Mouse (Mus musculus): ENCODE measurements around the gene Khsrp. TPM values are rescaled to one million over a fixed set of nuclear protein-coding genes. Genes with fewer than 3 reads are reported as not detected.

Khsrp gene
- total RNA-seq, 2 experiments from 2014 or later = 45.9 to 47.7 TPM

DNA sequence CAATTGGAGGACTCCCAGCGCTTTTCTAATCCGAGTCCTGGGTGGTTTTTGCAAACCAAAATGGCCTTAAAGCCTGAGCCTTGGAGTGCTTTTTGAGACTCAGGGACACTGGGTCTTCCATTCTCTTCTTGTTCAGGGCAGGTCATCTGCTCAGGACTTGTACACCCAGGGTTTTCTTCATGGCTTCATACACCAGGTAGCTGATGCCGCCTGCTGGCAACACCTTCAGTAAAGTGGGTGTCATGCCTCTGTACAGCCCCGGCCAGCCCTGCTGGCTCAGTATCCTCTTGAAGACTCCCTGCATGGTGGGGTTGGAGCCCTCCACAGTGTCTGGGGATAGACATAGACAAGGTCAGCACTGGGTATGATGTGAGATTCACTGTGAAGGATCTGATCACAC lies 1.5 kb upstream of the Khsrp start:
- intact Hi-C loops (cut with DNase I) = loop anchor here (1.0 kb wide), 1 partner anchor 26 kb away; the partner anchor contains the start of genes Crb3 and Slc25a23

DNA sequence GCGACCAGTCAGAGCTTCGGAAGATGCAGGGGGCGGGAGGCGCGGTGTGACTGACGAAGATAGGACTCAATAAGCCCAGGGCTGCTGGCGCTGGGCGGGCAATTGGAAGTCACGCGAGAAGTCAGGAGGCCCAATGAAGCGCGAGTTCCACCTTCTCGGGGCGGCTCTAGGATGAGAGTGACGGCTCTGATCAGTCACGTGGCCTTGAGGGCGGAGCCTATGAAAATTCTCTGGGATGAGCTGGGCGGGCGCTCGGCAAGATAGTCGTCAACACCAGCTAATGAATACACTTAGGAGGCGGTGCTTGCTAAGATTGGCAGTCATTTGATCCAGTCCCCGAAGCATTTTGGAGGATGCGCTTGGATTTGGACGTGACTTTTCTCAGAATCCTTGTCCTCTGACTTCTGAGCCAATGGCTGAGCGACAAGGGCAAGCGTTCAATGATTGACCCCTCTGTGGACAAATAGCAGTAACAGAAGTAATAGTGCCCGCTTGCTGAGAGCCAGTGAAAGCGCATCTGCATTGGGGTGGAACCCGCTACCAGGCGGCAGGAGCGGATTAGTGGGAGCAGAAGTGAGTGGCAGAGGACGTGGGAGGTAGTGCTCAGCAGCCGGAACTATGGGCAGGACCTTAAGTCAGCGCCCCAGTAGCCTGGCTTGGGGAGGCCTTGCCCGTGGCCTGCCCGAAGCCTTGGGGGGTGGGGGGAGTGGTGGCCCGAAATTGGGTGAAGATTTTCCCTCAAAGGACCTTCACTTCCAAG lies 519 bp upstream of the Khsrp start:
- intact Hi-C loops (cut with DNase I) = no loop called here
- DNase-seq = peak; percentile 98

More for the DNA sequence above, 1.5 kb upstream of the Khsrp start:
- DNase-seq = no peak

GRCm38 (mm10) chr17:57029691-57030090 lies 1.6 kb downstream of the Khsrp start:
- intact Hi-C loops (cut with DNase I) = loop anchor here (1.0 to 5.0 kb wide), 3 partner anchors 16 to 92 kb away; partner anchors contain the start of genes Clpp and Mllt1
- DNase-seq = peak in 1 of 2 experiments; percentile 20

DNA sequence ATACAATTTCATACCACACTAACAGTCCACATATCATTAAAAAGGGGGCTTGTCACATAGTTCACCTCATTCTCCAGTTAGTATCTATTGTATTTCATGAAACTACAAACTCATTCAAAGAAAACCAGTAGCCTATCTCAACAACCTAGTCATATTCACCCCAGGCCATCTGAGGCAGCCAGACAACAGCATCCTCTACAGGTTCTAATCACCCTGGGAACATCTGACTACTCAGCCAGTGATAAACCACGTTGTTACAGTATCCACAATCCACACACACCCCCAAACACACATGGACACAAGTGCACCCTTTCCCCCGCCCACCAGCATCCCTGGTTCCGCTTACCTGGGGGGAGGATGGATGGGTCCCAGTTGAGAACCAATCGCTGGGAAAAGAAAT lies 3.9 kb downstream of the Khsrp start:
- DNase-seq = no peak
- intact Hi-C loops (cut with DNase I) = loop anchor here (5.0 kb wide), 1 partner anchor 90 kb away; the partner anchor contains the start of gene Mllt1

DNA sequence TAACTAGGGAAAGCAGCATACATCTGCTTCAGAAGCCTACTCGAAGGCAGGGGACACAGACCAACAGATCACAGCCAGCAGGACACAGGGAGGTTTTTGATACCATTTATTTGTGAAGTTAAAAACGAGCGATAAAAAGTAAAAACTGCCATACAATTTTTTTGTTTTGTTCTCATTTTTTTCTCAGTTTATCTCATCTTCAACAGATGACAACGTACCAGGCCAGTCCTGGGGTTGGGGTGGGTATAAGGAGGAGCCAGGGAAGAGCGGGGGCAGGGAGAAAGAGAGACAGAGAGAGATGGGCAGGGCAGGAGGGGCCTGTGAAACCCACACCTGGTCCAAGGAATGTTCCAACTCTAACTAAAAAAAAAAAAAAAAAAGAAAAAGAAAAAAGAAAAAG lies 10.4 kb downstream of the Khsrp start:
- intact Hi-C loops (cut with DNase I) = no loop called here
- DNase-seq = no peak

DNA sequence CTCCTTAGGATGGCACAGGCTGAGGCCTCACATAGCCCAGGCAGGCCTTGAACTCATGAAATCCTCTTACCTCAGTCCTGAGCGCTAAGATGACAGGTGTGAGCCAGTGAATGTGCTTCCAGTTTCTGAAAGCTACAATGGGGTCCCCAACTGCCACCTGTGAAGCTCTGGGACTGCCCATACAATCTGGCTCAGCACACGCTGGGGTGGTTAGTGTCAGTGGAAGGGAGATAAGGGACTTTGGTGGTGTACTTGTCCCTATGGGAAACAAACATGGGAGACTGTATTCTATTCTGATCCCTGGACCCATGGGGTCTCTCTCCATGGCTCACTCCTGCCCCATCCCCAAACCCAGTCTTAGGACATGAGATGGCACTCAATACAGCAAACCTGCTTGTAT lies 11.6 kb downstream of the Khsrp start:
- intact Hi-C loops (cut with DNase I) = no loop called here
- no peak for DNase-seq

DNA sequence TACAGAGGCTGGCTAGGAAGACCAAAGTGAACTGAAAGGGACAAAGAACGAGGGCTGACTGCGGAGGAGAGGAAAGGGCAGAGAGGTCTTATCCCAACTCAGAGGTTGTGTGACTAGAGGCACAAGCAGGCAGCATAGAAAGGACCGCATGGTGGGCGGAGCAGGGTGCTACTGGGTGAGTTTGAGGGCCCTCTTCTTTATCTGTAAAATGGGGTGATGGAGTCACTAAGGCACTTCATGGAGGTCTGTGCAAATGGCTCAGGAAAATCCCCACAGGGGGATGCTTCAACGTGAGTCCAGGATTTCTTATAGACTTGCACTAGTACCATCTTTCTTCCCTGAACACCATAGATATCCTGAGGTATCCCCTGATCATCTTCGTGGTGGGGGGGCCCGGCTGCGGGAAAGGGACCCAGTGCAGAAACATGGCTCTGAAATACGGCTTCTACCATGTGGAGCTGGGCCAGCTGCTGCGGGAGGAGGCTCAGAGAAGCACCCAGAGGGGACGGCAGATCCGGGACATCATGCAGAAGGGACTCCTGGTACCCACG lies 19.0 kb downstream of the Khsrp start:
- intact Hi-C loops (cut with DNase I) = no loop called here
- no peak for DNase-seq

- DNase-seq = peak; percentile 88 to 93
- intact Hi-C loops (cut with DNase I) = loop anchor here (2.0 kb wide), 1 partner anchor 21 kb away; the partner anchor contains the start of gene Clpp
Measured at GRCm38 (mm10) chr17:57011236-57012141, 19.8 kb downstream of the Khsrp start, which contains the start of the genes Gtf2f1 and Gm17949. Gtf2f1 (minus strand) TSS chr17:57011288. Gm17949 (plus strand) TSS chr17:57011469.

- DNase-seq = no peak
- intact Hi-C loops (cut with DNase I) = loop anchor here (2.0 kb wide), 1 partner anchor 20 kb away; the partner anchor contains the start of gene Clpp
Measured at GRCm38 (mm10) chr17:57010911-57011235, 20.4 kb downstream of the Khsrp start.

GRCm38 (mm10) chr17:57007137-57007905 lies 24.0 kb downstream of the Khsrp start:
- intact Hi-C loops (cut with DNase I) = no loop called here
- no peak for DNase-seq

DNA sequence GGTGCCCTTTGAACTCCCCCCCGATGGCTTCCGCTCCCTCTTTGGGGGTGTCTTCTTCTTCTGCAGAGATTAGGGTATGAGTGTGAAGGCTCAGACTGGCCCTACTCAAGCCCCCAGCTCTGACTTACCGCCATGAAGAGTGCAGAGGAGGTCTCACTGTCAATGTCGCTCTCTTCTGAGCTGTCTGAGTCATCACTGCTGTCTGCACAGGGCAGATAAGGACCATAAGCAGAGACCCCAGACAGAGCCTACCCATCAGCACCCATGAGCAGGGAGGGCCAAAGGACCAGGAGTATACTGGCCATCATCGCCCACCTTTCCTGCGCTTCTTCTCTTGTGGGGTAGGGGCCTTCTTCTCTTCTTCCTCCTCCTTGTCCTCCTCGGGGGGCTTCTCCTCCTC lies 27.3 kb downstream of the Khsrp start:
- no peak for DNase-seq
- intact Hi-C loops (cut with DNase I) = loop anchor here (1.0 kb wide), 1 partner anchor 114 kb away; no protein-coding TSS in a partner anchor

GRCm38 (mm10) chr17:57001228-57001627 lies 30.1 kb downstream of the Khsrp start:
- intact Hi-C loops (cut with DNase I) = no loop called here

GRCm38 (mm10) chr17:56999968-57000609 lies 31.2 kb downstream of the Khsrp start, which contains the start of gene Pspn:
Pspn (minus strand) TSS chr17:57000018.
- DNase-seq = no peak
- intact Hi-C loops (cut with DNase I) = loop anchor here (10.0 kb wide), 1 partner anchor 255 kb away; no protein-coding TSS in a partner anchor

More at GRCm38 (mm10) chr17:57001228-57001627, 30.1 kb downstream of the Khsrp start:
- no peak for DNase-seq

- intact Hi-C loops (cut with DNase I) = loop anchor here (10.0 kb wide), 1 partner anchor 255 kb away; no protein-coding TSS in a partner anchor
- no peak for DNase-seq
Measured at GRCm38 (mm10) chr17:56999414-56999813, 31.9 kb downstream of the Khsrp start.

- intact Hi-C loops (cut with DNase I) = loop anchor here (1.0 to 10.0 kb wide), 4 partner anchors 99 to 338 kb away; no protein-coding TSS in a partner anchor
- peak; percentile 91 to 94 for DNase-seq
Measured at GRCm38 (mm10) chr17:56997029-56997667, 34.2 kb downstream of the Khsrp start, which contains the start of gene Alkbh7. Alkbh7 (plus strand) TSS chr17:56997339.

GRCm38 (mm10) chr17:56996506-56996905 lies 34.8 kb downstream of the Khsrp start:
- no peak for DNase-seq
- intact Hi-C loops (cut with DNase I) = loop anchor here (2.0 to 10.0 kb wide), 3 partner anchors 170 to 338 kb away; no protein-coding TSS in a partner anchor

DNA sequence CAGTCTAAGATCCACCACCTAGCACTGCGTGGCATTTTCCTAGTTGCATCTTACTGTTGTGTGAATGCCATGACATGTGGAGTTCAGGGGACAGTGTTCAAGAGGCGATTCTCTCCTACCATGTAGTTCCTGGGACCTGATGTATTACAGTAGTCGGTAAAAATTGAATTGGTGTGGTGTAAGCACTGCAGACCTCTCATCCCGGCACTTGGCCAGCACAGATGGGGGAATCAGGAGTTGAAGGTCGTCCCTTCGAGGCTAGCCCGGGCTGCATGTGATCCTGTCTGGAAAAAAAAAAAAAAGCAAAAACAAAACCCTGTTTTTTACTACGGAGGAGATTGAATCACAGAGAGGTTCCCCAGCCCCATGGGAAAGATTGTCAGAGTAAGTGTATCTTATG lies 36.3 kb downstream of the Khsrp start:
- intact Hi-C loops (cut with DNase I) = loop anchor here (10.0 kb wide), 1 partner anchor 260 kb away; no protein-coding TSS in a partner anchor
- no peak for DNase-seq

DNA sequence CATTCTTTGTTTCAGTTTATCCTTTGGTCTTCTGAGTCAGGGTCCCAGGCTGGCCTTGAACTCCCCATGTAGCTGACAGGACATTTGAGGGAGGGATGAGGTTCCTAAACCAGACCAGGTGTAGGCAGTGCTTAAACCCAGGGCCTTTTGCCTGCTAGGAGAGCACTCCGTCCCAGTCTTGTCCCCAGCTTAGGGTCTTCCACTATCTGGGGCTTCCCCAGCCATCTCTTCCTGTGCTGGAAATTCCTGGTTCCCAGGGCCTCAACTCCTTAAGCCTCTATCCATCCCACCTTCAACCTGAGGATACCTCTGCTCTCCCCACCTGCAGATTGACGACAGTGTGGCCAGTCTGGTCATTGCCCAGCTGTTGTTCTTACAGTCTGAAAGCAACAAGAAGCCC lies 40.4 kb downstream of the Khsrp start:
- intact Hi-C loops (cut with DNase I) = loop anchor here (1.0 to 10.0 kb wide), 4 partner anchors 20 to 264 kb away; partner anchors contain the start of genes Gm17949, Gtf2f1 and Mllt1
- DNase-seq = no peak

Data from heart, postnatal 36 days (tissue).